Mouse (Mus musculus) limb, embryonic 12.5 days (tissue): ENCODE data around the gene Slc35e4. TPM values are rescaled to one million over a fixed set of nuclear protein-coding genes. Genes with fewer than 3 reads are reported as not detected.
"Not testable (repeated sequence)": the region's sequence is repeated elsewhere in the genome, so short reads cannot be mapped to it uniquely, and the experiment has no call there.

ENCODE experiments used
- ATAC-seq: fragments of 200-750 bp; cut with Nextera tagmentation; 2 replicates; pipeline ENCODE4 v1.8.0; 2017; ENCODE audit warnings: low read depth, moderate TSS enrichment; ENCODE audit not compliant: insufficient number of reproducible peaks, insufficient read depth, low FRiP score, low TSS enrichment
- H3K27ac ChIP-seq: fragments of 300-500 bp; sonication (generic); 2 replicates; pipeline ENCODE4 v1.5.1; 2016; ENCODE audit warnings: mild to moderate bottlenecking, moderate library complexity
- H3K27me3 ChIP-seq: fragments of 300-500 bp; sonication (generic); 2 replicates; pipeline ENCODE4 v1.6.1; 2016; ENCODE audit warnings: mild to moderate bottlenecking, moderate library complexity
- H3K36me3 ChIP-seq: fragments of 300-500 bp; sonication (generic); 2 replicates; pipeline ENCODE4 v1.6.1; 2016; ENCODE audit warnings: mild to moderate bottlenecking, moderate library complexity
- H3K4me1 ChIP-seq: fragments of 300-500 bp; sonication (generic); replicated peaks from 2 replicates; pipeline ENCODE4 v1.6.1; 2016
- H3K4me2 ChIP-seq: fragments of 300-500 bp; sonication (generic); 2 replicates; pipeline ENCODE4 v1.6.1; 2016; ENCODE audit warnings: mild to moderate bottlenecking, moderate library complexity
- H3K4me3 ChIP-seq: fragments of 300-500 bp; sonication (generic); replicated peaks from 2 replicates; pipeline ENCODE4 v1.5.1; 2016; ENCODE audit warnings: mild to moderate bottlenecking
- H3K9ac ChIP-seq: fragments of 300-500 bp; sonication (generic); replicated peaks from 2 replicates; pipeline ENCODE4 v1.6.1; 2016; ENCODE audit warnings: mild to moderate bottlenecking, moderate library complexity
- H3K9me3 ChIP-seq: fragments of 300-500 bp; sonication (generic); 2 replicates; pipeline ENCODE4 v1.6.1; 2016; ENCODE audit warnings: mild to moderate bottlenecking, moderate library complexity
- WGBS: fragments of 180-500 bp; shearing (Covaris S2); methylation state at CpG from one replicate; pipeline ENCODE4 v1.1.7; 2016; 5-methylcytosine and 5-hydroxymethylcytosine counted together
- polyA plus RNA-seq: library from polyadenylated mRNA; unstranded; fragments of >200 nt; fragmentation: Nextera tagmentation; extraction: Ambion mirVana; gene quantifications from 2 replicates; pipeline ENCODE4 v1.2.1, GENCODE M21; 2016

Slc35e4 gene
- 3.0 and 3.7 TPM in 2 replicates for polyA plus RNA-seq

GRCm38 (mm10) chr11:3914109-3914840 lies at the start of gene Slc35e4:
Gene Slc35e4, minus strand, starts transcription at chr11:3914664.
- H3K27ac ChIP-seq, result no peak within 1 kb of the TSS
- peak; percentile 29 for ATAC-seq
- H3K4me1 ChIP-seq, result peaks cover 14% of the 10 kb centered on the region
- peak within 1 kb of the TSS; percentile 60 for H3K9ac ChIP-seq
- peaks cover 3% of the 10 kb centered on the region; the same call in 1 of the 2 replicates for H3K36me3 ChIP-seq
- H3K4me2 ChIP-seq, result peak within 1 kb of the TSS; percentile 88
- no peaks in the 10 kb centered on the region for H3K9me3 ChIP-seq
- peaks cover 26% of the 10 kb centered on the region for H3K27me3 ChIP-seq
- H3K4me3 ChIP-seq, result peak within 1 kb of the TSS; percentile 60
- 1% methylated on average over 28 of the region's 28 CpGs for WGBS

- Histone ChIP-seq H3K4me3 (peak within 1 kb of the TSS; percentile 88), H3K4me2 (peak within 1 kb of the TSS; percentile 85), H3K27ac (peak within 1 kb of the TSS; percentile 67; the same call in 1 of the 2 replicates), H3K27me3 (no peaks in the 10 kb centered on the region), H3K9ac (peak within 1 kb of the TSS; percentile 78), H3K4me1 (peaks cover 10% of the 10 kb centered on the region), H3K36me3 (peaks cover 13% of the 10 kb centered on the region), H3K9me3 (no peaks in the 10 kb centered on the region)
- peak; percentile 87 for ATAC-seq
- WGBS, result 1% methylated on average over 31 of the region's 31 CpGs
Measured at GRCm38 (mm10) chr11:3963610-3964415, 49.3 kb upstream of the Slc35e4 start, which contains the start of gene Pes1. Gene Pes1, plus strand, starts transcription at chr11:3963975.

- WGBS, result 86% methylated on average over 10 of the region's 10 CpGs
- Histone ChIP-seq H3K36me3 (peaks cover 8% of the 10 kb centered on the region), H3K27me3 (no peaks in the 10 kb centered on the region), H3K4me2 (peak overlapping the region; percentile 85), H3K4me3 (peak overlapping the region; percentile 88), H3K9me3 (no peaks in the 10 kb centered on the region), H3K9ac (no peak overlapping the region; the same call in 1 of the 2 replicates), H3K4me1 (peaks cover 10% of the 10 kb centered on the region), H3K27ac (peak overlapping the region; percentile 67; the same call in 1 of the 2 replicates)
- ATAC-seq, result no peak
Measured at GRCm38 (mm10) chr11:3963155-3963554, 48.7 kb upstream of the Slc35e4 start.

GRCm38 (mm10) chr11:3961761-3962160 lies 47.3 kb upstream of the Slc35e4 start:
- Histone ChIP-seq H3K36me3 (0 out of 2 replicates have a peak, but pooled peaks cover 3% of the 10 kb centered on the region), H3K4me1 (peaks cover 10% of the 10 kb centered on the region), H3K4me3 (no peak overlapping the region), H3K9me3 (no peaks in the 10 kb centered on the region), H3K27me3 (no peaks in the 10 kb centered on the region), H3K27ac (no peak overlapping the region), H3K9ac (no peak overlapping the region), H3K4me2 (no peak overlapping the region)
- ATAC-seq, result no peak
- 69% methylated on average over 3 of the region's 3 CpGs for WGBS

- H3K4me2 ChIP-seq, result no peak overlapping the region
- H3K4me3 ChIP-seq, result no peak overlapping the region
- H3K9me3 ChIP-seq, result 0 out of 2 replicates have a peak, but pooled peaks cover 1% of the 10 kb centered on the region
- H3K36me3 ChIP-seq, result no peaks in the 10 kb centered on the region
- H3K4me1 ChIP-seq, result peaks cover 10% of the 10 kb centered on the region
- no peak for ATAC-seq
- 54% methylated on average over 2 of the region's 2 CpGs for WGBS
- no peak overlapping the region for H3K27ac ChIP-seq
- H3K27me3 ChIP-seq, result no peaks in the 10 kb centered on the region
- no peak overlapping the region for H3K9ac ChIP-seq
Measured at GRCm38 (mm10) chr11:3960901-3961300, 46.4 kb upstream of the Slc35e4 start.

GRCm38 (mm10) chr11:3955371-3955770 lies 40.9 kb upstream of the Slc35e4 start:
- not testable (repeated sequence) for H3K4me2 ChIP-seq, H3K9ac ChIP-seq, H3K4me1 ChIP-seq, H3K27ac ChIP-seq, H3K4me3 ChIP-seq, ATAC-seq, H3K9me3 ChIP-seq, H3K27me3 ChIP-seq, H3K36me3 ChIP-seq
- WGBS, result 79% methylated on average over 4 of the region's 4 CpGs

- WGBS, result 88% methylated on average over 5 of the region's 5 CpGs
- ATAC-seq, H3K9me3 ChIP-seq: not testable (repeated sequence)
Measured at GRCm38 (mm10) chr11:3954876-3955275, 40.4 kb upstream of the Slc35e4 start.

GRCm38 (mm10) chr11:3946386-3946785 lies 31.9 kb upstream of the Slc35e4 start:
- Histone ChIP-seq H3K4me3 (no peak overlapping the region), H3K36me3 (no peaks in the 10 kb centered on the region), H3K27me3 (peaks cover 20% of the 10 kb centered on the region), H3K27ac (no peak overlapping the region), H3K4me1 (no peaks in the 10 kb centered on the region), H3K9ac (no peak overlapping the region), H3K9me3 (no peaks in the 10 kb centered on the region), H3K4me2 (no peak overlapping the region)
- ATAC-seq, result no peak
- 21% methylated on average over 1 of the region's 1 CpGs for WGBS

More at GRCm38 (mm10) chr11:3954876-3955275, 40.4 kb upstream of the Slc35e4 start:
- not testable (repeated sequence) for H3K27me3 ChIP-seq, H3K27ac ChIP-seq, H3K4me3 ChIP-seq, H3K4me2 ChIP-seq, H3K4me1 ChIP-seq, H3K9ac ChIP-seq, H3K36me3 ChIP-seq

- no peak overlapping the region for H3K4me3 ChIP-seq
- H3K27me3 ChIP-seq, result peaks cover 16% of the 10 kb centered on the region
- no peak overlapping the region for H3K4me2 ChIP-seq
- 88% methylated on average over 7 of the region's 7 CpGs for WGBS
- no peak for ATAC-seq
- no peak overlapping the region for H3K9ac ChIP-seq
- H3K27ac ChIP-seq, result no peak overlapping the region
- no peaks in the 10 kb centered on the region for H3K4me1 ChIP-seq
- H3K36me3 ChIP-seq, result no peaks in the 10 kb centered on the region
- H3K9me3 ChIP-seq, result no peaks in the 10 kb centered on the region
Measured at GRCm38 (mm10) chr11:3941371-3941770, 26.9 kb upstream of the Slc35e4 start.

GRCm38 (mm10) chr11:3937321-3937874 lies 22.9 kb upstream of the Slc35e4 start:
- Histone ChIP-seq H3K4me1 (0 out of 2 replicates have a peak, but pooled peaks cover 4% of the 10 kb centered on the region), H3K9me3 (no peaks in the 10 kb centered on the region), H3K27me3 (0 out of 2 replicates have a peak, but pooled peaks cover 3% of the 10 kb centered on the region), H3K9ac (no peak overlapping the region), H3K4me3 (no peak overlapping the region), H3K4me2 (no peak overlapping the region), H3K36me3 (no peaks in the 10 kb centered on the region), H3K27ac (no peak overlapping the region)
- 73% methylated on average over 13 of the region's 13 CpGs for whole genome bisulfite sequencing
- no peak for ATAC-seq

GRCm38 (mm10) chr11:3936318-3936717 lies 21.9 kb upstream of the Slc35e4 start:
- no peak overlapping the region for H3K9ac ChIP-seq
- H3K4me3 ChIP-seq, result no peak overlapping the region
- 0 out of 2 replicates have a peak, but pooled peaks cover 3% of the 10 kb centered on the region for H3K27me3 ChIP-seq
- no peaks in the 10 kb centered on the region for H3K36me3 ChIP-seq
- H3K27ac ChIP-seq, result no peak overlapping the region
- 77% methylated on average over 3 of the region's 3 CpGs for WGBS
- ATAC-seq, result no peak
- H3K9me3 ChIP-seq, result no peaks in the 10 kb centered on the region
- H3K4me1 ChIP-seq, result peaks cover 6% of the 10 kb centered on the region; the same call in 1 of the 2 replicates
- H3K4me2 ChIP-seq, result no peak overlapping the region
